Mouse (Mus musculus): ENCODE measurements at regions not wholly inside any gene's neighbourhood (a gene's known extent, or its start where the extent isn't known, plus 50 kb on each side); places are given as distances from the start of the nearest gene placed in this dataset.

GRCm38 (mm10) chr17:84844950-84845349 is 54.4 kb upstream of the Lrpprc start:
- no peaks in the 10 kb centered on the region for H3K27me3 ChIP-seq (ENCODE audit: insufficient read depth, low read length)
- no peaks in the 10 kb centered on the region for H3K9me3 ChIP-seq (ENCODE audit: low read length)
- no peak for TF ChIP-seq POU5F1 (IDR thresholded peaks at IDR 0.05; ENCODE audit: borderline replicate concordance, low read length)
- TF ChIP-seq NANOG (IDR thresholded peaks at IDR 0.05; ENCODE audit: borderline replicate concordance, low read length) = no peak
- TF ChIP-seq CTCF (conservative IDR thresholded peaks at IDR 0.05; ENCODE audit: low read length) = no peak
- peaks cover 11% of the 10 kb centered on the region for H3K4me1 ChIP-seq (replicated peaks; ENCODE audit: low read depth, low read length)
- no peaks in the 10 kb centered on the region for H3K36me3 ChIP-seq (ENCODE audit: insufficient read depth, low read length)
- no peak overlapping the region for H3K4me3 ChIP-seq (replicated peaks; ENCODE audit: low read length)

DNA sequence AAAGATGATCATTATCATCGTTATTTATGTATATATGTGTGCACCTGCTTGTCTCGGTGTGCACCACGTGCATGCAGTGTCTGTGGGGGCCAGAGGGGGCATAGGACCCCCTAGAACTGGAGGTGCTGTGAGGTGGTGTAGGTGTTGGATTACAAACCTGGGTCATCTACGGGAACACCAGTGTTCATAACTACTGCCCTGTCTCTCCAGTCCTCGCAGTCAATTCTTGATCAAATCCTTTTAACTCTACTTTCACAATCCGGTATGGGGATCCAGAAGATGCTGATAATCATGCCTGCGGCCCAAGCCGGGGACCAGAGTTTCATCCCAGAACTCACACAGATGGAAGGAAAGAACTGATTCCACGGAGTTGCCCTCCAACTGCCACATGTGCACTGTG is 55.6 kb upstream of the Lrpprc start:
- Histone ChIP-seq H3K36me3 (ENCODE audit: insufficient read depth, low read length) (no peaks in the 10 kb centered on the region), H3K27me3 (ENCODE audit: insufficient read depth, low read length) (peaks cover 8% of the 10 kb centered on the region; the same call in 1 of the 2 replicates), H3K9me3 (ENCODE audit: low read length) (no peaks in the 10 kb centered on the region), H3K4me3 (replicated peaks; ENCODE audit: low read length) (no peak overlapping the region), H3K4me1 (replicated peaks; ENCODE audit: low read depth, low read length) (peaks cover 11% of the 10 kb centered on the region)
- TF ChIP-seq CTCF (conservative IDR thresholded peaks at IDR 0.05; ENCODE audit: low read length) (no peak), POU5F1 (IDR thresholded peaks at IDR 0.05; ENCODE audit: borderline replicate concordance, low read length) (no peak), NANOG (IDR thresholded peaks at IDR 0.05; ENCODE audit: borderline replicate concordance, low read length) (no peak)

DNA sequence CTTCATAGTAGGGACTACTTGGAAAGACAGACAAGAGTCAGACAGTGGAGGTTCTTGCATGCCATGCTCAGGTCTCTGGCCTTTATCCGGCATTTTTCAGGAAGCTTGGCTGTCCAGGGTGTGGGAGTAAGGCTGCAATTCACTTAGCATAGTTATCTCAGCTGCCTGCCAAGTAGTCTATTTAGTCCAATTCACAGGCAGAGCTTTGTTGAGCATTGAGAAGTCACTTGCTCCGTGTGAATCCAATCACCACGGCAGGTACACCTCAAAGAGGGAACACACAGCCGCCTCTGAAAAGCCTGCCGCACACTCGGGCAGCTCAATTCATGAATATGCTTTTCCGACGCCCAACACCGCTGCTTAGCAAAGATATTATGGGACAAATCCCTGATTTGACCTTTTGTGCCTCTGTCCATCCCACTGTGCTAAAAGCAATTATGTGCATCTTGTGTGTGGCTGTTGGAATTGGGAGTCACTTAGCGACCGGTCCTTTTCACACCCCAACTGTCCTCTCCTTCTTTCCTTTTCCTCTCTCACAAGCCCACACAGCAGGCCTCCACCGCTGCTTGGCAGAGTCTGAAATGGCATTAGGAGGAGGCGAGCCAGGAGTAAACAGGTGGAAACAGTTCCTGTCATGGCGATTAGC is 57.9 kb upstream of the Lrpprc start:
- Histone ChIP-seq H3K4me1 (replicated peaks; ENCODE audit: low read depth, low read length) (peaks cover 13% of the 10 kb centered on the region), H3K9me3 (ENCODE audit: low read length) (no peaks in the 10 kb centered on the region), H3K27me3 (ENCODE audit: insufficient read depth, low read length) (peaks cover 13% of the 10 kb centered on the region), H3K4me3 (replicated peaks; ENCODE audit: low read length) (no peak overlapping the region), H3K36me3 (ENCODE audit: insufficient read depth, low read length) (no peaks in the 10 kb centered on the region)
- TF ChIP-seq NANOG (IDR thresholded peaks at IDR 0.05; ENCODE audit: borderline replicate concordance, low read length) (no peak), POU5F1 (IDR thresholded peaks at IDR 0.05; ENCODE audit: borderline replicate concordance, low read length) (no peak), CTCF (conservative IDR thresholded peaks at IDR 0.05; ENCODE audit: low read length) (no peak)

DNA sequence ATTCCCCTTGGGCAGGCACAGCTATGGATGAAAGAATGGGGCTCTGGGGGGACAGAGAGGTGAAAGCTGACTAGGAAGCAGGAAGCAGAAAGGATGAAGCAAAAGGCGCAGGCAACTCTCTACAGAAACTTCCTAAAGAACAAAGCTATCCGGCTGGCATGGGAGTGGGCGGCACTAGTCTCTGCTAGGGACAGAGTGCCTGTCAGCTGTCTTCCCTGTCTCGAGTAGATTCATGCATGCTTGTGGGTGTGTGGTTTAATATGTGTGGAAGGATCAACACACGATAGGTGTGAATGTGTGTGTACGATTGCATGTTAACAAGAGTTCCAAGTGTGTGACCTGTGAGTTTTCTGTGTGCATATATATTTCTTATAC is 58.4 kb upstream of the Lrpprc start:
- Histone ChIP-seq H3K4me3 (replicated peaks; ENCODE audit: low read length) (no peak overlapping the region), H3K27me3 (ENCODE audit: insufficient read depth, low read length) (peaks cover 13% of the 10 kb centered on the region), H3K36me3 (ENCODE audit: insufficient read depth, low read length) (no peaks in the 10 kb centered on the region), H3K4me1 (replicated peaks; ENCODE audit: low read depth, low read length) (peaks cover 13% of the 10 kb centered on the region), H3K9me3 (ENCODE audit: low read length) (no peaks in the 10 kb centered on the region)
- no peak for TF ChIP-seq NANOG (IDR thresholded peaks at IDR 0.05; ENCODE audit: borderline replicate concordance, low read length)
- TF ChIP-seq POU5F1 (IDR thresholded peaks at IDR 0.05; ENCODE audit: borderline replicate concordance, low read length) = no peak
- TF ChIP-seq CTCF (conservative IDR thresholded peaks at IDR 0.05; ENCODE audit: low read length) = no peak

- Histone ChIP-seq H3K4me1 (replicated peaks; ENCODE audit: low read depth, low read length) (peaks cover 13% of the 10 kb centered on the region), H3K4me3 (replicated peaks; ENCODE audit: low read length) (no peak overlapping the region), H3K27me3 (ENCODE audit: insufficient read depth, low read length) (peaks cover 13% of the 10 kb centered on the region)
Observed at GRCm38 (mm10) chr17:84850464-84850863, 59.9 kb upstream of the Lrpprc start.

DNA sequence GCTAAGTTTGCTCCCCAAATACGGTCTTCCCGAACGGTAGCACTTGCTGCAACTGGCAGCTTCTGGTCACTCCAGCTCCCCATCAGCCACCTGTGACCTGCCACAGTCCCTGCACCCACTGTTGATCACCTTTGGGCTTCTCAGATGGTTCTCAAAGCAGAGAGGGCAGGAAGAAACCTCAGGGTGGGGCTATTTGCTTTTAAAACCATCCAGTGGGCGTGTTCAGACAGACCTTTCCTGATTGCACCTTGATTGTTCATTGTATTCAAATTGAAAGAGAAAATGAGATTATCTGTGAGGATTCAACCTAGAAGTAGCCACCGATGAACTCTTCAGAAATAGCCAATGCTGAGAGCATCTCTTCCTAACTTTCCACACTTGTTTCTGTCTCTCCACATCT is 60.3 kb upstream of the Lrpprc start:
- Histone ChIP-seq H3K9me3 (ENCODE audit: low read length) (no peaks in the 10 kb centered on the region), H3K36me3 (ENCODE audit: insufficient read depth, low read length) (no peaks in the 10 kb centered on the region), H3K4me3 (replicated peaks; ENCODE audit: low read length) (no peak overlapping the region), H3K4me1 (replicated peaks; ENCODE audit: low read depth, low read length) (peaks cover 13% of the 10 kb centered on the region), H3K27me3 (ENCODE audit: insufficient read depth, low read length) (peaks cover 13% of the 10 kb centered on the region)
- TF ChIP-seq NANOG (IDR thresholded peaks at IDR 0.05; ENCODE audit: borderline replicate concordance, low read length) (no peak), CTCF (conservative IDR thresholded peaks at IDR 0.05; ENCODE audit: low read length) (no peak), POU5F1 (IDR thresholded peaks at IDR 0.05; ENCODE audit: borderline replicate concordance, low read length) (no peak)

More at GRCm38 (mm10) chr17:84850464-84850863, 59.9 kb upstream of the Lrpprc start:
- Histone ChIP-seq H3K36me3 (ENCODE audit: insufficient read depth, low read length) (no peaks in the 10 kb centered on the region), H3K9me3 (ENCODE audit: low read length) (no peaks in the 10 kb centered on the region)
- TF ChIP-seq CTCF (conservative IDR thresholded peaks at IDR 0.05; ENCODE audit: low read length) (no peak), POU5F1 (IDR thresholded peaks at IDR 0.05; ENCODE audit: borderline replicate concordance, low read length) (no peak), NANOG (IDR thresholded peaks at IDR 0.05; ENCODE audit: borderline replicate concordance, low read length) (no peak)

DNA sequence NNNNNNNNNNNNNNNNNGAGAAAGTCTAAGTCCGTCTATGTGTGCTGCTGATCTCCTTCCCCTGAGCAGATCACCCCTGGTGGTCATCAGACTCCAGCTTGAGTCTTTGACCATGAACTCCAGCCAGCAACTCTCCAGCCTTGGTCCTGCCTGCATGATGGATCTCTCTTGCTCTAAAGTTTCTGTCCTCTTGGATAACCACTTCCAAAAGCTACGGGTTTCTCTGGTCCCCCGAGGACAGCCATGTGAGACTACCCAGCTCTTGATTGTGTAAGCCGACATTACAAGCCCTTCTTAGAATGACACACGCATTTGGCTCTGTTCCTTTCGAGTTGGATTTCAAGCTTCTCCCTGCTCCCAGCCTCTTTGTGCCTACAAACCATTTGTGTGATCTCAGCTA is 66.4 kb upstream of the Lrpprc start:
- peaks cover 16% of the 10 kb centered on the region for H3K4me1 ChIP-seq (replicated peaks; ENCODE audit: low read depth, low read length)
- H3K9me3 ChIP-seq (ENCODE audit: low read length) = no peaks in the 10 kb centered on the region
- TF ChIP-seq CTCF (conservative IDR thresholded peaks at IDR 0.05; ENCODE audit: low read length) = no peak
- no peak for TF ChIP-seq NANOG (IDR thresholded peaks at IDR 0.05; ENCODE audit: borderline replicate concordance, low read length)
- no peak for TF ChIP-seq POU5F1 (IDR thresholded peaks at IDR 0.05; ENCODE audit: borderline replicate concordance, low read length)
- H3K27me3 ChIP-seq (ENCODE audit: insufficient read depth, low read length) = no peaks in the 10 kb centered on the region
- no peak overlapping the region for H3K4me3 ChIP-seq (replicated peaks; ENCODE audit: low read length)
- H3K36me3 ChIP-seq (ENCODE audit: insufficient read depth, low read length) = no peaks in the 10 kb centered on the region

GRCm38 (mm10) chr17:84858830-84859229 is 68.2 kb upstream of the Lrpprc start:
- H3K4me1 ChIP-seq (replicated peaks; ENCODE audit: low read depth, low read length) = peaks cover 14% of the 10 kb centered on the region
- TF ChIP-seq POU5F1 (IDR thresholded peaks at IDR 0.05; ENCODE audit: borderline replicate concordance, low read length) (no peak), CTCF (conservative IDR thresholded peaks at IDR 0.05; ENCODE audit: low read length) (no peak), NANOG (IDR thresholded peaks at IDR 0.05; ENCODE audit: borderline replicate concordance, low read length) (no peak)
- no peaks in the 10 kb centered on the region for H3K36me3 ChIP-seq (ENCODE audit: insufficient read depth, low read length)
- no peak overlapping the region for H3K4me3 ChIP-seq (replicated peaks; ENCODE audit: low read length)
- no peaks in the 10 kb centered on the region for H3K27me3 ChIP-seq (ENCODE audit: insufficient read depth, low read length)
- no peaks in the 10 kb centered on the region for H3K9me3 ChIP-seq (ENCODE audit: low read length)

DNA sequence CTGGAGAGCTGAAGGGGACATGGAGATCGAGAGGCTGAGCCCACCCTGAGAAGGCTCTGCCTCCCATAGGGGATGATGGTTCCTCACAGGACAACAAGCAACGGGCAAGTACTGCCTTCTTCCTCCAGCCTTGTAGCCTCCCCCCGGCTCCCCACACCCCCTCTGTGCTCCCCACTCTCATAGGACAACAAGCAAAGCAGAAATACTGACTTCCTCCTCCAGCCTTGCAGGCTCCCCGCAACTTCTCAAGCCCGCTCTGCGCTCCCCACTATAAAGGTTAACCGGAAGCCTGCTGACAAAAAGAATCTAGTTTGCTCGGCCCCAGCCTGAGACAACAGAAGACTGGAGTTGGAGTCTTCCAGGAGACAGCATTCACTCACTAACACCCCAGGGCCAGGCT is 69.3 kb upstream of the Lrpprc start:
- peaks cover 14% of the 10 kb centered on the region for H3K4me1 ChIP-seq (replicated peaks; ENCODE audit: low read depth, low read length)
- H3K9me3 ChIP-seq (ENCODE audit: low read length) = no peaks in the 10 kb centered on the region
- no peaks in the 10 kb centered on the region for H3K36me3 ChIP-seq (ENCODE audit: insufficient read depth, low read length)
- H3K4me3 ChIP-seq (replicated peaks; ENCODE audit: low read length) = no peak overlapping the region
- no peak for TF ChIP-seq POU5F1 (IDR thresholded peaks at IDR 0.05; ENCODE audit: borderline replicate concordance, low read length)
- no peak for TF ChIP-seq CTCF (conservative IDR thresholded peaks at IDR 0.05; ENCODE audit: low read length)
- TF ChIP-seq NANOG (IDR thresholded peaks at IDR 0.05; ENCODE audit: borderline replicate concordance, low read length) = no peak
- no peaks in the 10 kb centered on the region for H3K27me3 ChIP-seq (ENCODE audit: insufficient read depth, low read length)

Measured in E14TG2a.4 (cell line).